Mouse (Mus musculus) brain, embryonic 18.5 days (tissue): ENCODE measurements around the gene Aox4.

Experiments
- DNase-seq: peaks from one replicate; pipeline ENCODE4 v3.0.0-alpha.2; 2012; ENCODE audit warnings: low read depth, low spot score

The Aox4 gene

DNA sequence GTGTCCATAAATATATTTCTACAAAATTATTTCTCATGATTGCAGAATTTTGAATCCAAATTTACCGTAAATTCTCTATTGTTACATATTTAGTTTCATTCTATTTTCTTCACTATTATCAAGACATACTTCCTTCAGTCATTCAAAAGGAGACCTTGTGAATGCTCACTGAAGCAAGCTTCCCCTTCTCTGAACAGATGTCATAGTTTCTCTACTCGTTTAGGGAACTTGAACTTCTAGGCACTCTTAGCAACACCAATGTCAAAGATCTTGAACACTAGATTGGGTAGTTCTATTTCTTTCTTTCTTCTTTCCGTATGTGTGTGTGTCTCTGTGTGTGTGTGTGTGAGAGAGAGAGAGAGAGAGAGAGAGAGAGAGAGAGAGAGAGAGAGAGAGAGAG is 34.3 kb downstream of the Aox4 start:
- DNase-seq, result no peak

DNA sequence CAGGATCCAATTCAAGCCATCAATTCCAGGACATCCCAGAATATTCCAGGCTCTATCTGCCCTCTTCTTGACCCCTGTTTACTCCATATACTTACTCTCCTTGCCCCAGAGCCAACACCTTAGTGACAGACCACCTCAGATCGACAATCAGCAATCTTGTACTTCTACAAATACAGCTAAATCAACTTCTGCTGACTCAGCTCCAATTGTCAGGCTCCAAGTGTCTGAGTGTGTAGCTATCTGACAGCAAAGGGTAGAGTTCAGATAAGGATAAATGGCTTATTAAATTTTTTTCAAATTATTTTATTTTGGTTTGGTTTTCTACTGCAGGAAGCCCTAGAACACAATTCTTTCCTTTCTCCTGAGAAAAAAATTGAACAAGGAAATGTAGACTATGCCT is 38.3 kb downstream of the Aox4 start:
- no peak for DNase-seq

- DNase-seq, result no peak
These were observed 43.3 kb downstream of the Aox4 start for GRCm38 (mm10) chr1:58253466-58253865.

DNA sequence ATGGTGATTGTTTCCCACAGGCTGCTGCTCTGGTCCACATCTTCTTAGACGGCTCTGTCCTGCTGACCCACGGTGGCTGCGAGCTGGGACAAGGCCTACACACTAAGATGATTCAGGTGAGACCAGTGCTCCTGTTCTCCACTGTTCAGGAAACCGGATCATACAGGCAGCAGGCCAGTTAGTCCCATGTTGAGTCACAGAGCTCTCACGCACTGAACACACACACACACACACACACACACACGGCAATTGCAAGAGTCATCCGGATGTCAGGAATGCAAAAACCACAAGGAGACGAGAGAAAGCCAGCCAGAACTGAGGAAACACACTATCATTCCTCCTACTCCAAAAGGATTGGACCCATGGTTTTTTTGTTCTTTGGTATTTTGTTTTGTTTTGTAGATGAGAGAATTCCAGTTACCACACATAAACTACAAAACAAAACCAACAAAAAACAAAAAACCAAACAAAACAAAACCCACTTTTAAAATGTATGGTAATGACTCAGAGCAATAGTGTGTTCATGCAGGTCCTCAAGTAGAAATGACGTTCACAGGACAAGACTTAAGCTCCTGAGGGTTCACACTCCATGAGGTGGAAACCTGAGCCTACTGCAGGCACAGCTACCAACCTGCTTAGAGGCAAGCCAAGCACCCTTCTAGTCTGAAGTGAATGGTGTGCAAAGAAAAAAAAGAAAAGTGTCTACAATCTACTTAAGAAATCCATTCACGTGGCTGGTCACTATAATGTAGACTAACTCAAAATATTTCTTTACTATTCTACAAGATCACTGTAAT is 47.2 kb downstream of the Aox4 start:
- no peak for DNase-seq

DNA sequence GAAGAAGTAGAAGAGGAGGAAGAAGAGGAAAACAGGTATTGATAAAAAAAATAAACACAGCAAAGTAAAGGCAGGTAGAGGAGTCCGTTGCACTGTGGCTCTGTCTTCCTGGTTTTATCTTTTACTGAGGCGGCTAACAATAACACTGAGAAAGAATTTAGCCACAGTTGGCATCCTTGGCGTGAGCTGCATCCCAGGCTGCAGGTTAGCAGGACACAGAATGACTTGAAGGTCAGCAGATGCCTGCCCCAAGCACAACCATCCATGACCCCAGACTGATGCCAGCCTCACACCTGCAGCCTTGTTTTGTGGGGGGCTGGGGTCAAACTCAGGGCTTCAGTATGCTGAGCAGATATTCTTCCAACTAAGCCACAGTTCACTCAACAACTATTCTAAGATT is 50.1 kb downstream of the Aox4 start:
- DNase-seq, result no peak

DNA sequence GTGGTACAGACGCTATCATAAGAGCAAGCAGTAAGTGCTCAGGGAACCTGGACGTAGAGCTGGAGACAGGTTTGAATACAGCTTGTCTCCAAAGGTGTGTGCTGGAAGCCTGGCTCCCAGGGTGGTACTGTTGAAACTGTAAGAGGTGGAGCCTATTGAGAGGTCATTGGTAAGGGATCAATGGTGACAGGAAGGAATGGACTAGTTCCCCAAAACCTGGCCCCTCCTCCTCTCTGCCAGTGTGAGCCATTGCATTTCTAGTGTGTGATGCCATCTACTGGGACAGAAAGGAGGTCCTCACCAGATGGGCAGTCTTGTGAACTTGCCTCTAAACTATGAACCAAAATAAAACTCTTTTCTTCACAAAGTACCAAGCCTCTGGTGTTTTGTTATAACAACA is 58.0 kb downstream of the Aox4 start:
- DNase-seq, result no peak

- DNase-seq, result peak; percentile 49
These were observed 60.8 kb downstream of the Aox4 start for GRCm38 (mm10) chr1:58270807-58271569.

- DNase-seq, result no peak
These were observed 65.7 kb downstream of the Aox4 start for GRCm38 (mm10) chr1:58275879-58276278.

DNA sequence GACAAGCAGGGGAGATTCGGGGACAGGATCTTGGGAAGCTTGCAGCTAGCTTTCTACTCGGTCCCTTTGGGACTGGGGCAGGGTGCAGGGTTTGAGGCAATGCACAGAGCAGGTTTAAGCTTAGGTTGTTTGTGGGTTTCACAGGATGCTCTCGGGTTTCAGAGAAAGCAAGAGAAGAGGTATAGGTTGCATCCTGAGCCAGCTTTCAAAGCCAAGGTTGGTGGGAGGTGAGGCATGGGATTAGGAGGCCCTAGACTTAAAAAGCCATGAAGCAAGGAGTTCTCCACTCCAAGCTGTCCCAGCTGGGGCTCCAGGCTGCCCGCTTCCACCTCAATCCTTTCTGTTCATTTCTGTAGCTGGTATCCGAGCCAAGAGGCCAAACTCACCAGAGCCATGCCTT is 67.8 kb downstream of the Aox4 start, which contains the start of gene Aox2:
TSS of gene Aox2 (plus strand) at position 301 of the 400 bp plus-strand sequence.
- no peak for DNase-seq

GRCm38 (mm10) chr1:58278513-58278912 is 68.3 kb downstream of the Aox4 start:
- DNase-seq, result no peak

DNA sequence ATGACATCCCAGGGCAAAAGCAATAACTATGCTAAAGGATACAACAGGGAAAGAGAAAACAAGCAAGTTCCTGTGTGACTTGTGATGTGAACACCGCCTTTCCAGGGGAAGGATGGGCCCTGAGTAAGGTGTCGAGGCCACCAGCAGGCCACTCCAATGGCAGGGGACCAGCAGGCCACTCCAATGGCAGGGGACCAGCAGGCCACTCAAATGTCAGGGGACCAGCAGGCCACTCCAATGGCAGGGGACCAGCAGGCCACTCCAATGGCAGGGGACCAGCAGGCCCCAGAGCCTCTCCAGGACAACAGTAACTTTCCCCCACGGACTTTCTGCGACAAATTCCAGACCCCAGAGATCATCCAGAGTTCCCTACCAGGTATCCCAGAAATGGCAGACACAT is 70.2 kb downstream of the Aox4 start:
- DNase-seq, result no peak

- DNase-seq, result no peak
These were observed 70.9 kb downstream of the Aox4 start for GRCm38 (mm10) chr1:58280939-58281624.

- peak; percentile 6 for DNase-seq
These were observed 71.4 kb downstream of the Aox4 start for GRCm38 (mm10) chr1:58281625-58281988.

DNA sequence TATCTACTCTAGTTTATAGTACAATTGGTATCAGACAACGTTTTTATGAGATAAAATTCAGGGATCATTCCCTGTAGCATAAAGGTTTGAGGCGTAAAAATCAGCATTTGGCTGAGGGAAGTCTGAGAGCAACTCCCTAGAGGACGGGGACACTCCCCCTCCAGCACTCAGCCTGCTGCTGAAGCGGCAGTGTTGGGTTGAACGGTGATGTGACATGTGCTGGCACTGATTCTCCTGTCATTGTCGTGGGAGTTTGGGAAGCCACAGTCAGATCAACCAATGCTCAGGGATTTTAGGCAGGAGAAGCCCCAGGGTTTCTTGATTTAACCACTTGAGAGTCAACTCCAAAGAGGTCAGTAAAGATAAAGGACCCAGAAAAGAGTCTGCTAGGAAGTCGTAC is 74.3 kb downstream of the Aox4 start:
- DNase-seq, result no peak

DNA sequence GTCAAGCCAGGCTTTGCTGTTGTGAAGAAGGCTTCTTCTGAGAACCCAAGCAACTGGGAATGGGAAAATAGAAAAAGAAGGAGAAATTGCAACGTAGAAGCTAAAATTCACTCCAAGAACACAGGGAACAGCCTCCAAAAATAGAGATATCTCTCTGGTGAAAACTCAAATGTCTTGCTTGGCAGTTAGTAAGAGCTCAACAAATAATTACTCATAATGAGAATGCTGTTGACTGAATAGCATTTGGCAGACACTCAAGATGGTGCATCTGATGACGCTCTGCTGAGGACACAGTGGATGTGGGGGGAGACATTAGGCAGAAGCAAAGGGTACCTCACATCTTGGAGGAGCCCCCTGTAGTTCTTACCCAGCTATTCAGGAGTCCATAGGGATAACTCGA is 77.9 kb downstream of the Aox4 start:
- no peak for DNase-seq

DNA sequence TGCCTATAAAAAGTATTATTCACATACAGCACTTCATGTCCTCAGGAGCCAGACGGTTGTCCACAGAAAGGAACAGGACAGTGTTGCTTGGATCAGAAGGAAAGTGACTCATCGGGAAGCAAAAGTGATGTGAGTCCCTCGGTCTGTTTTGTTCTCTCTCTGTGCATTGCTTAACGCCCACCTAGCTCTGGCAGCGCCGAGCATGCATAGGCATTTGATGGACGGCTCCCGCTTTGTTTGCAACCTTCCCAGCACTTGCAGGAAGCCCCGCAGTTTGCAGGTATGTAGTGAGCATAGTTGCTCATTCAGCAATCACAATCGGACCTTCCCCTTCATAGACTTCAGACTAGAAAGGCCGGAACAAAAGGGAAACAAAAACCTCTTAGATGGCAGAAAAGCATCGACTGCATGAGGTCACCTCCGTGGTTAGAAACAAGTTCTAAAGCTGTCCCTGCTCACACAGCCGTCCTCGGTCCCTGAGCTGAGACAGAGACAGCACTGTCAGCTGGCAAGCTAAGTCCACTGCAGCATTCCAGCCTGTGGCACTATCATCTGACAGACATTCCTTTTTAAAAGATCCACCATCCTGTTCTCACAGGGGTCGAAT is 79.8 kb downstream of the Aox4 start:
- no peak for DNase-seq

DNA sequence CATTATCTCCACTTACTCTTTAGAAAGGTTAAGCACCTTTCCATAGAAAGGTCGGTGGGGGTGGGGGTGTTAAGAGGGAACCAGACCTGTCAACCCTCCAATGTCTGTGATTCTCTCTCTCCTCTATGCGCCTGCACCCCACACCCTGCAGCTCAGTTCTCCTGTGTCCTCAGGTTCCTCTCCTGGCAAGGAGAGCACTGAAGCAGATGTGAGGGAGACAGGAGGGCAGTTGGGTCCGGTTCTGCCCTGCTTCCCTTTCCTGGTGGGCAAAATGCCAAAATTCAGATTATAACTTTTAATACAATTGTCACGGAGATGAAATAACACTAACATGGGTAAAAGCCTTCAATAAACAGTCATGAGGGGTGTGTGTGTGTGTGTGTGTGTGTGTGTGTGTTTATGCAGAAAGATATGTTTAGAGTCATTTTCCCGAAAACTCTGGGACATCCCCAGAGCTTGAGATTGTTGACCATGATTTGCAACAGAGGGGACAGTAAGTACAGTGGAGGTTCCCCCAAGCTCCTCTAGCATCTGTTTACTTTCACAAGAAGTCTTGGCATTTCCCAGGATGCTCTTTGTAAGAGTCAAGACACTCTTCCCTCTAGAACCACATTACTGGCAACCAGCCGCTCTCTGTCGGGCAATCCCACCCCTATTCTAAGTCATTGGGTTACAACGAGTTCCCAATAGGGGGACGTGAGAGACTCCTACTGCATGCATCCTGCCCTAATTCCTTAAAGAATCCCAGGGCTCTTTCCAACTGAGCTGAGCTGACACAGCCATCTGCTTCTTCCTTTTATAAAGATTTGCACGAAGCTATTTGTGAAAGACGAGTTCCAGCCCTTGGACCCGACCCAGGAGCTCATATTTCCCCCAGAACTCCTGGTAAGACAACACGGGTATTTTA is 81.5 kb downstream of the Aox4 start:
- peak; percentile 16 for DNase-seq

GRCm38 (mm10) chr1:58294730-58295129 is 84.5 kb downstream of the Aox4 start:
- no peak for DNase-seq

GRCm38 (mm10) chr1:58296278-58296677 is 86.1 kb downstream of the Aox4 start:
- DNase-seq, result peak; percentile 26

DNA sequence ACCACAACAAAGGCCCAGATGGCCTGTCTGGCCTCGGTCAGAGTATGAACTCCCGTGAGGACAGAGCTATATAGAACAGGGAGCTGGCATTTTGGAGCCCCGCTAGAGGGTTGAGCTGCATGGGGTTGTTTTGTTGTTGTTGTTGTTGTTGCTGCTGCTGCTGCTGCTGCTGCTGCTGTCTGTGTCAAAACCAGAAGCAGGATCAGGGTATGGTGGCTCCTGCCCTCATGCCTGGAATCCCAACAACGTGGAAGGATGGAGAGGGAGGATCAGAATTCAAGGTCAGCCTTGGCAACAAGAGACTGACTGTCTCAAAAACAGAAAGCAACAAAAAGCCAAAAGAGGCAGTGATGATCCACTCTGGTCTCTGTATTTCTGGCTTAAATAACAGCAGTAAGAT is 86.6 kb downstream of the Aox4 start:
- no peak for DNase-seq

DNA sequence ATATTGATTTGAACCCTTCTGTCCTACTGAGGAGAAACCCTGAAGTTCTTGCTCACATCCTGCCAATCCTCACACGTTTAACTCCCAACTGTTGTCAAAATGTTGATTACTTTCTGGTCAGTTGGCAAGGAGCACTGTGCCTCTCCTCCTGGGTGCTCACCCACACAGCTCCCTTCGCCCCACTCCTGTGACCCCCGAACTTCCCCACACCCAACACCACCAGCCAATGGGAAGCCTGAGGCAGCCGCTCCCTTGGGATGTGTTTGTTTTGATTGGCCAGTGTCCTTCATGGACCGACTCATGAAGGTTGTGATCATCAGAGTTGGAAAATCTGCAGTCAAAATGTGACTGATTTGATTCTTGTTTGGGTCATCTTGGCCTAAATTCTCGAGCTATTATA is 88.2 kb downstream of the Aox4 start:
- no peak for DNase-seq
